Mouse (Mus musculus) thymus, adult 2 months (tissue): ENCODE measurements around the gene Lrrk1. TPM values are rescaled to one million over a fixed set of nuclear protein-coding genes. Genes with fewer than 3 reads are reported as not detected.

Source experiments
- DNase-seq: peaks from one replicate; pipeline ENCODE4 v3.0.0; 2021
- H3K27ac ChIP-seq: fragments of 200-500 bp; 2 replicates; pipeline ENCODE4 v1.5.1; 2012; ENCODE audit warnings: low read length, control low read depth; ENCODE audit not compliant: control insufficient read depth, insufficient read depth
- H3K27me3 ChIP-seq: fragments of 200-500 bp; 2 replicates; pipeline ENCODE4 v1.6.1; 2012; ENCODE audit warnings: mild to moderate bottlenecking, low read length, moderate library complexity, mixed read lengths; ENCODE audit not compliant: control insufficient read depth, insufficient read depth
- H3K36me3 ChIP-seq: fragments of 200-500 bp; 2 replicates; pipeline ENCODE4 v1.6.1; 2012; ENCODE audit warnings: mild to moderate bottlenecking, low read length, moderate library complexity; ENCODE audit not compliant: control insufficient read depth, insufficient read depth
- H3K4me1 ChIP-seq: fragments of 200-500 bp; replicated peaks from 2 replicates; pipeline ENCODE4 v1.6.1; 2012; ENCODE audit warnings: low read length; ENCODE audit not compliant: control insufficient read depth, insufficient read depth
- H3K4me3 ChIP-seq: fragments of 200-500 bp; 2 replicates; pipeline ENCODE4 v1.5.1; 2012; ENCODE audit warnings: mild to moderate bottlenecking, low read length, control low read depth, moderate library complexity; ENCODE audit not compliant: control insufficient read depth, insufficient read depth
- CTCF ChIP-seq: fragments of 200-500 bp; IDR thresholded peaks from 2 replicates; pipeline ENCODE4 v1.5.1; 2012; ENCODE audit warnings: mild to moderate bottlenecking, control low read depth, low read length, moderate library complexity, borderline replicate concordance; ENCODE audit not compliant: control insufficient read depth, poor library complexity, insufficient read depth; ENCODE audit errors: extremely low read depth
- POLR2A ChIP-seq: fragments of 200-500 bp; IDR thresholded peaks from 2 replicates; pipeline ENCODE4 v1.6.1; 2012; ENCODE audit warnings: mild to moderate bottlenecking, low read length, control low read depth, moderate library complexity; ENCODE audit not compliant: control insufficient read depth, poor library complexity, insufficient read depth; ENCODE audit errors: extremely low read depth
- WGBS: fragments of 180-500 bp; shearing (Covaris S2); methylation state at CpG from one replicate; pipeline ENCODE4 v1.1.7; 2018; 5-methylcytosine and 5-hydroxymethylcytosine counted together
- polyA plus RNA-seq: library from polyadenylated mRNA; depleted of rRNA; stranded (reverse); fragments of >200 nt; gene quantifications from 2 replicates; pipeline ENCODE4 v1.2.3, GENCODE M21; 2012

The Lrrk1 gene
- polyA plus RNA-seq, 1 experiment = 29.9 TPM

DNA sequence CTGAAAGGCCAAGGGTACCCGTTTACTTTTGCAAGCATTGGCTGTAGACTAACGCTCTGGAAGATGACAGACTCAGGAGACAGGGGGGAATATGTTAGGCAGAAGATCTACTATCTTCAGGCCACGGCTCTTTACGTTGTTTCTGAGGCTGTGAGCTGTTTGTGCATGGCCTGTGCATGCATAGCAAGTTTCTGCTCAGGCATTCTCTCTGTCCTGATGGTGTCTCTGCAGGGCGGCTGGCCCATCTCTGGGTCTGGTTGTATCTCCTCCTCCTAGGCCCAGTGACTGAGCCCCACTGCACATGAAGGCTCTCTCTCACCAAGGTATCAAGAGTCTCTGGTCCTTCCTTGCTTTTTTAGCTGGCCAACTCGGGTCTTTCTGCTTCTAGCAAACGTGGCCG lies 127.9 kb downstream of the Lrrk1 start:
- no peak for DNase-seq
- no peak overlapping the region for H3K27ac ChIP-seq
- 96% methylated on average over 8 of the region's 8 CpGs for WGBS
- H3K4me3 ChIP-seq = no peak overlapping the region
- H3K36me3 ChIP-seq = no peaks in the 10 kb centered on the region
- H3K27me3 ChIP-seq = no peaks in the 10 kb centered on the region
- peaks cover 28% of the 10 kb centered on the region for H3K4me1 ChIP-seq
- TF ChIP-seq CTCF (no peak), POLR2A (no peak)

DNA sequence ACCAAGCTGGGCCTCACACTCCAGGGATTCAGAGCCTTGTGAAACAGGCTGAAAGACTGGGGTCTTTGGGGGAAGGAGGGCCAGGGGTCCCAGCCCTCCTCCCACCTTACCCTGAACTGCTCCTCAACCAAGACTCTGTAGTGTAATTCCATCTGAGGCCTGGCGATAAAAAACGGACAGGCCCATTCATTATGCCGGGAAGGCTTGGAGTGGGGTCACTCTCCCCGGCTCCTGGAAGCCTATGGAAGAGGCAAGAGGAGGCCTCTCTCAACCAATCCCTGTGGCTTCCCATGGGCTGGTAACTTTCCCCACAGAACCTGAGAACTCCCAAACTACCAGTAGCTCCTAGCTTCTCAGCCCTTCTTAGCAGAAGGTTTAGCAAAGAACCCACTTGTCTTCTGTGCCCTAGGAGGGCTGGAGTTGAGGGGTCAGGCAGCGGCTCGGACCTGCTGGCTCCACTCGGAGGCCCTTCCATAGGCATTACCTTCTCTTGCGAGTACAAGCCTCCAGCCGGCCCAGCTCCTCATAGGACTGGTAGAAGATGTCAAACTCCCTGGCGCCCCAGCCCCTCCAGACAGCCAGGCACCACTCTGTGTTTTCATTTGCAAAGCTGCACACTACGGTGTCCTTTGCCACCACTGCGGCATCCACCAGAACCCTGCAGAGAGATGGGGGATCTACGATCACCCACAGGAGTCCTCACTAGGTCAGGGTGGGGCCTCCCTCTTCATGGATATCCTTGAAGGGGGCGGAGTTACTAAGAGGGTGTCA lies 128.5 kb downstream of the Lrrk1 start:
- H3K27me3 ChIP-seq = no peaks in the 10 kb centered on the region
- WGBS = 97% methylated on average over 14 of the region's 14 CpGs
- H3K36me3 ChIP-seq = no peaks in the 10 kb centered on the region
- peaks cover 28% of the 10 kb centered on the region for H3K4me1 ChIP-seq
- TF ChIP-seq POLR2A (no peak), CTCF (no peak)
- no peak overlapping the region for H3K27ac ChIP-seq
- DNase-seq = no peak
- no peak overlapping the region for H3K4me3 ChIP-seq

DNA sequence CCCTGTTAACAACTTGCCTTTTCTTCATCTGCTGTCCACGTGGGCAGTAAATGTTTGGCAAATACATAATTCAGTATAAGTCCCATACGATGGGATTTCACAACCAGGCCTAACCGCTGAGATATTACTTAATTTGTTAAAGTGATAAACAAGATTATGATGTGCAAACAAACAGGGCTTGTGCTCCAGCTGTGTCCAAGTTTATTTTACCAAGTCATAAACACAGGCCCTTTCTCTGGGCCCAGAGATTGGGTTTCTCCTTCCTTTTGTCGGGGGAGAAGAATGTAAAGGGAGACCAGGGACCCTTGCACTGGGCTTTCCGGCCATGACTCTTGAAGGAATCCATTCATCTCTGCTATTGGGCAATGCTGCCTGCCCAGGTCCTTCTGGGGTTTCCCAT lies 129.2 kb downstream of the Lrrk1 start:
- H3K36me3 ChIP-seq = no peaks in the 10 kb centered on the region
- H3K4me3 ChIP-seq = no peak overlapping the region
- WGBS = 94% methylated on average over 5 of the region's 5 CpGs
- H3K27me3 ChIP-seq = no peaks in the 10 kb centered on the region
- H3K27ac ChIP-seq = no peak overlapping the region
- DNase-seq = no peak
- peaks cover 26% of the 10 kb centered on the region for H3K4me1 ChIP-seq
- TF ChIP-seq POLR2A = no peak
- TF ChIP-seq CTCF = no peak

DNA sequence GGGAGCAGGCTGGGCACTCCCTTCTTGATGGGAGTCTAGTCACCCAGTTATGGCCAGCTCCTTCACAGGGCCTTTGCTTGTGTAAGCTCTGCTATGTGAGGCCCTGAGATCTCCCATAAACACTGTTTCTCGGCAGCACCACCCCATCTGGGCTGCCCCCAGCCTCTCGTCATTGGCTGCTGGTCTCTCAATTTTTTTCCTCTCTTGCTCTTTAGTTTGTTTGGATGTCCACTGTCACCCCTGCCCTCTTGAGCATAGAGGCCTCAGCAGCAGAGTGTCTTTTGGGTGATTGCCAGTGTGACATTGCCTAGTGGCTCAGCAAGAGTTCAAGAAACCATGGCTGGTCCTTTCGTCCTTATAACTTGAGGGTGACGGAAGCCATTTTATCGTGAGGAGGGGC lies 130.9 kb downstream of the Lrrk1 start:
- 95% methylated on average over 5 of the region's 5 CpGs for WGBS
- no peak overlapping the region for H3K27ac ChIP-seq
- no peaks in the 10 kb centered on the region for H3K36me3 ChIP-seq
- no peaks in the 10 kb centered on the region for H3K27me3 ChIP-seq
- no peak for DNase-seq
- peaks cover 9% of the 10 kb centered on the region for H3K4me1 ChIP-seq
- H3K4me3 ChIP-seq = no peak overlapping the region
- TF ChIP-seq POLR2A (no peak), CTCF (no peak)

DNA sequence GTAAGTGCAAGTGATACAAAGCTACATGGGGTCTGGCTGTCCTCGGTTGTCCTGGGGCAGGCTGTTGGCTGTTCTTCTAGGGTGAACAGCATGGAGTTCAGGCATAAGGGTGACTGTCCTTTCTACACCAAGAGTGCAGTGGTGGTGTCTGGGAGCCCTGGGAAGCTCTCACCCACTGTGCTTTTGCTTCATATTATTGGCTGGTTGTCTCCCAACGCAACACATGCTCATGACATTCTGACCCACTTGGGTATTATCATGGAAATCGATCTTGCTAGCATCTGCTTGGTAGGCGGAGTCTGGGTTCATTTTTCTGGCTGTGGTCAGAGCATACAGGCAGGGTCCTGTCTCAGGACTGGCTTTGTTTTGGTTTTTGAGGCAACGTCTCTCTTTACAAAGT lies 131.7 kb downstream of the Lrrk1 start:
- TF ChIP-seq CTCF (no peak), POLR2A (no peak)
- H3K27ac ChIP-seq = no peak overlapping the region

GRCm38 (mm10) chr7:66254993-66255392 lies 133.2 kb downstream of the Lrrk1 start:
- Histone ChIP-seq H3K36me3 (no peaks in the 10 kb centered on the region), H3K27ac (no peak overlapping the region), H3K4me3 (no peak overlapping the region), H3K27me3 (no peaks in the 10 kb centered on the region), H3K4me1 (no peaks in the 10 kb centered on the region)
- WGBS = 89% methylated on average over 8 of the region's 8 CpGs
- DNase-seq = no peak
- no peak for TF ChIP-seq POLR2A
- no peak for TF ChIP-seq CTCF

More for the DNA sequence above, 131.7 kb downstream of the Lrrk1 start:
- Histone ChIP-seq H3K36me3 (no peaks in the 10 kb centered on the region), H3K27me3 (no peaks in the 10 kb centered on the region), H3K4me3 (no peak overlapping the region), H3K4me1 (0 out of 2 replicates have a peak, but pooled peaks cover under 1% of the 10 kb centered on the region)
- 86% methylated on average over 5 of the region's 5 CpGs for WGBS
- DNase-seq = no peak
